Mouse (Mus musculus) small intestine, adult 2 months (tissue): ENCODE data around the gene 4930404N11Rik. TPM values are rescaled to one million over a fixed set of nuclear protein-coding genes. Genes with fewer than 3 reads are reported as not detected.
A peak's percentile ranks its signal among the peaks of the same experiment; 100 is the strongest.

Experiments used
- H3K27ac ChIP-seq: fragments of 200-500 bp; 2 replicates; pipeline ENCODE4 v1.5.1; 2012; ENCODE audit warnings: low read depth, low read length, control low read depth, inconsistent platforms; ENCODE audit not compliant: insufficient read depth
- H3K27me3 ChIP-seq: fragments of 200-500 bp; 2 replicates; pipeline ENCODE4 v1.6.1; 2012; ENCODE audit warnings: mild to moderate bottlenecking, moderate library complexity, low read length, inconsistent platforms; ENCODE audit not compliant: control insufficient read depth, insufficient read depth
- H3K36me3 ChIP-seq: fragments of 200-500 bp; 2 replicates; pipeline ENCODE4 v1.6.1; 2012; ENCODE audit warnings: mild to moderate bottlenecking, low read length, control low read depth, inconsistent platforms; ENCODE audit not compliant: control insufficient read depth, insufficient read depth
- H3K4me1 ChIP-seq: fragments of 200-500 bp; 2 replicates; pipeline ENCODE4 v1.6.1; 2012; ENCODE audit warnings: low read length, inconsistent platforms, mixed read lengths; ENCODE audit not compliant: control insufficient read depth, insufficient read depth, insufficient read length
- H3K4me3 ChIP-seq: fragments of 200-500 bp; 2 replicates; pipeline ENCODE4 v1.5.1; 2012; ENCODE audit warnings: low read depth, mild to moderate bottlenecking, control low read depth, inconsistent platforms, low read length, moderate library complexity
- CTCF ChIP-seq: fragments of 200-500 bp; IDR thresholded peaks from 2 replicates; pipeline ENCODE4 v1.5.1; 2012; ENCODE audit warnings: low read depth, mild to moderate bottlenecking, control low read depth, inconsistent platforms, low read length, moderate library complexity, mixed read lengths; ENCODE audit not compliant: insufficient replicate concordance, insufficient read length; ENCODE audit errors: extremely low read depth
- POLR2A ChIP-seq: fragments of 200-500 bp; IDR thresholded peaks from 2 replicates; pipeline ENCODE4 v1.6.1; 2012; ENCODE audit warnings: low read depth, mild to moderate bottlenecking, control low read depth, inconsistent platforms, low read length, moderate library complexity
- WGBS: fragments of 180-500 bp; shearing (Covaris S2); methylation state at CpG from one replicate; pipeline ENCODE4 v1.1.7; 2018; 5-methylcytosine and 5-hydroxymethylcytosine counted together
- polyA plus RNA-seq: library from polyadenylated mRNA; depleted of rRNA; stranded (reverse); fragments of >200 nt; gene quantifications from 2 replicates; pipeline ENCODE4 v1.2.3, GENCODE M21; 2012

Gene 4930404N11Rik
- polyA plus RNA-seq, 1 experiment: 7.4 TPM

GRCm38 (mm10) chr10:81401521-81402226 lies 36.1 kb upstream of the 4930404N11Rik start:
- Histone ChIP-seq H3K27me3 (no peaks in the 10 kb centered on the region), H3K36me3 (peaks cover 10% of the 10 kb centered on the region), H3K4me1 (peaks cover 17% of the 10 kb centered on the region), H3K4me3 (0 out of 2 replicates have a peak overlapping the region, but pooled peaks have one; percentile 10), H3K27ac (no peak overlapping the region)
- 35% methylated on average over 18 of the region's 18 CpGs for WGBS
- TF ChIP-seq CTCF: no peak
- no peak for TF ChIP-seq POLR2A

GRCm38 (mm10) chr10:81401205-81401520 lies 35.5 kb upstream of the 4930404N11Rik start:
- Histone ChIP-seq H3K4me1 (peaks cover 17% of the 10 kb centered on the region), H3K36me3 (peaks cover 15% of the 10 kb centered on the region), H3K27me3 (no peaks in the 10 kb centered on the region), H3K27ac (no peak overlapping the region), H3K4me3 (no peak overlapping the region)
- TF ChIP-seq POLR2A (no peak), CTCF (no peak)
- 73% methylated on average over 10 of the region's 10 CpGs for WGBS

- peaks cover 16% of the 10 kb centered on the region for H3K4me1 ChIP-seq
- TF ChIP-seq POLR2A (no peak), CTCF (no peak)
- peaks cover 20% of the 10 kb centered on the region for H3K36me3 ChIP-seq
- 82% methylated on average over 22 of the region's 22 CpGs for WGBS
- H3K4me3 ChIP-seq: no peak overlapping the region
- no peak overlapping the region for H3K27ac ChIP-seq
- H3K27me3 ChIP-seq: no peaks in the 10 kb centered on the region
These were observed 35.0 kb upstream of the 4930404N11Rik start for GRCm38 (mm10) chr10:81400371-81401204.

GRCm38 (mm10) chr10:81399798-81400308 lies 34.2 kb upstream of the 4930404N11Rik start:
- WGBS: 90% methylated on average over 18 of the region's 18 CpGs
- H3K4me3 ChIP-seq: no peak overlapping the region
- peaks cover 25% of the 10 kb centered on the region for H3K36me3 ChIP-seq
- no peaks in the 10 kb centered on the region for H3K27me3 ChIP-seq
- peaks cover 14% of the 10 kb centered on the region for H3K4me1 ChIP-seq
- TF ChIP-seq CTCF (no peak), POLR2A (no peak)
- no peak overlapping the region for H3K27ac ChIP-seq

GRCm38 (mm10) chr10:81399296-81399695 lies 33.7 kb upstream of the 4930404N11Rik start:
- TF ChIP-seq POLR2A (no peak), CTCF (no peak)
- H3K4me1 ChIP-seq: peaks cover 11% of the 10 kb centered on the region
- 88% methylated on average over 5 of the region's 5 CpGs for WGBS
- H3K27ac ChIP-seq: no peak overlapping the region
- no peaks in the 10 kb centered on the region for H3K27me3 ChIP-seq
- H3K36me3 ChIP-seq: peaks cover 28% of the 10 kb centered on the region
- H3K4me3 ChIP-seq: no peak overlapping the region

GRCm38 (mm10) chr10:81396749-81397148 lies 31.1 kb upstream of the 4930404N11Rik start:
- H3K4me3 ChIP-seq: no peak overlapping the region
- no peak for TF ChIP-seq CTCF
- 0 out of 2 replicates have a peak, but pooled peaks have one; percentile 18 for TF ChIP-seq POLR2A
- 80% methylated on average over 5 of the region's 5 CpGs for WGBS
- H3K27ac ChIP-seq: no peak overlapping the region
- H3K27me3 ChIP-seq: no peaks in the 10 kb centered on the region
- peaks cover 32% of the 10 kb centered on the region for H3K36me3 ChIP-seq
- H3K4me1 ChIP-seq: peaks cover 11% of the 10 kb centered on the region

GRCm38 (mm10) chr10:81395865-81396264 lies 30.2 kb upstream of the 4930404N11Rik start:
- Histone ChIP-seq H3K4me1 (peaks cover 13% of the 10 kb centered on the region; the same call in 1 of the 2 replicates), H3K27me3 (no peaks in the 10 kb centered on the region), H3K4me3 (peak overlapping the region; percentile 72), H3K36me3 (peaks cover 32% of the 10 kb centered on the region), H3K27ac (no peak overlapping the region)
- 92% methylated on average over 4 of the region's 4 CpGs for WGBS
- TF ChIP-seq POLR2A: 0 out of 2 replicates have a peak, but pooled peaks have one; percentile 15
- TF ChIP-seq CTCF: no peak
